Mouse (Mus musculus): Measurements from ENCODE around the gene Setx. TPM values are rescaled to one million over a fixed set of nuclear protein-coding genes. Genes with fewer than 3 reads are reported as not detected.

Setx gene
- polyA plus RNA-seq, 1 experiment from 2014 or later: 12.8 TPM

GRCm38 (mm10) chr2:29194547-29195463, 70.8 kb downstream of the Setx start:
- peaks cover 40% of the 10 kb centered on the region for H3K27me3 ChIP-seq (ENCODE audit: control insufficient read depth, insufficient read depth, low read length)
- ATAC-seq (replicated peaks; ENCODE audit: insufficient number of reproducible peaks, low FRiP score, low TSS enrichment): no peak
- peak overlapping the region; percentile 100 for H3K4me2 ChIP-seq
- peaks cover 12% of the 10 kb centered on the region for H3K4me1 ChIP-seq (ENCODE audit: control insufficient read depth, insufficient read depth, low read length)
- H3K36me3 ChIP-seq (ENCODE audit: control insufficient read depth, insufficient read depth, low read length): no peaks in the 10 kb centered on the region
- WGBS (ENCODE audit: insufficient replicate concordance): under 1% methylated on average over 61 of the region's 61 CpGs
- no peak overlapping the region for H3K27ac ChIP-seq (ENCODE audit: low read depth, low read length)
- H3K9me3 ChIP-seq (replicated peaks; ENCODE audit: control insufficient read depth, low read length): no peaks in the 10 kb centered on the region
- H3K9ac ChIP-seq (ENCODE audit: low read depth, low read length): no peak overlapping the region; the same call in 1 of the 2 replicates
- peak overlapping the region; percentile 60 for H3K4me3 ChIP-seq (ENCODE audit: low read depth, low read length)

GRCm38 (mm10) chr2:29196844-29197243, 72.9 kb downstream of the Setx start:
- no peaks in the 10 kb centered on the region for H3K36me3 ChIP-seq (ENCODE audit: control insufficient read depth, insufficient read depth, low read length)
- peaks cover 43% of the 10 kb centered on the region for H3K27me3 ChIP-seq (ENCODE audit: control insufficient read depth, insufficient read depth, low read length)
- no peak overlapping the region for H3K27ac ChIP-seq (ENCODE audit: low read depth, low read length)
- H3K4me2 ChIP-seq: no peak overlapping the region
- 63% methylated on average over 12 of the region's 12 CpGs for WGBS (ENCODE audit: insufficient replicate concordance)
- ATAC-seq (replicated peaks; ENCODE audit: insufficient number of reproducible peaks, low FRiP score, low TSS enrichment): no peak
- no peaks in the 10 kb centered on the region for H3K9me3 ChIP-seq (replicated peaks; ENCODE audit: control insufficient read depth, low read length)
- no peak overlapping the region for H3K9ac ChIP-seq (ENCODE audit: low read depth, low read length)
- peaks cover 12% of the 10 kb centered on the region for H3K4me1 ChIP-seq (ENCODE audit: control insufficient read depth, insufficient read depth, low read length)
- H3K4me3 ChIP-seq (ENCODE audit: low read depth, low read length): no peak overlapping the region

- no peak for ATAC-seq (replicated peaks; ENCODE audit: insufficient number of reproducible peaks, low FRiP score, low TSS enrichment)
- no peaks in the 10 kb centered on the region for H3K36me3 ChIP-seq (ENCODE audit: control insufficient read depth, insufficient read depth, low read length)
- no peaks in the 10 kb centered on the region for H3K9me3 ChIP-seq (replicated peaks; ENCODE audit: control insufficient read depth, low read length)
- peaks cover 12% of the 10 kb centered on the region for H3K4me1 ChIP-seq (ENCODE audit: control insufficient read depth, insufficient read depth, low read length)
- H3K27me3 ChIP-seq (ENCODE audit: control insufficient read depth, insufficient read depth, low read length): peaks cover 53% of the 10 kb centered on the region
- WGBS (ENCODE audit: insufficient replicate concordance): 76% methylated on average over 5 of the region's 5 CpGs
- no peak overlapping the region for H3K27ac ChIP-seq (ENCODE audit: low read depth, low read length)
- no peak overlapping the region for H3K4me2 ChIP-seq
- no peak overlapping the region for H3K9ac ChIP-seq (ENCODE audit: low read depth, low read length)
- no peak overlapping the region for H3K4me3 ChIP-seq (ENCODE audit: low read depth, low read length)
Observed at GRCm38 (mm10) chr2:29198446-29198845, 74.5 kb downstream of the Setx start.

GRCm38 (mm10) chr2:29199909-29200308, 75.9 kb downstream of the Setx start:
- Histone ChIP-seq H3K4me2 (no peak overlapping the region), H3K36me3 (ENCODE audit: control insufficient read depth, insufficient read depth, low read length) (no peaks in the 10 kb centered on the region), H3K9ac (ENCODE audit: low read depth, low read length) (no peak overlapping the region), H3K27me3 (ENCODE audit: control insufficient read depth, insufficient read depth, low read length) (peaks cover 52% of the 10 kb centered on the region), H3K4me3 (ENCODE audit: low read depth, low read length) (no peak overlapping the region), H3K9me3 (replicated peaks; ENCODE audit: control insufficient read depth, low read length) (no peaks in the 10 kb centered on the region), H3K4me1 (ENCODE audit: control insufficient read depth, insufficient read depth, low read length) (peaks cover 6% of the 10 kb centered on the region), H3K27ac (ENCODE audit: low read depth, low read length) (no peak overlapping the region)
- 6% methylated on average over 3 of the region's 3 CpGs for WGBS (ENCODE audit: insufficient replicate concordance)
- ATAC-seq (replicated peaks; ENCODE audit: insufficient number of reproducible peaks, low FRiP score, low TSS enrichment): no peak

DNA sequence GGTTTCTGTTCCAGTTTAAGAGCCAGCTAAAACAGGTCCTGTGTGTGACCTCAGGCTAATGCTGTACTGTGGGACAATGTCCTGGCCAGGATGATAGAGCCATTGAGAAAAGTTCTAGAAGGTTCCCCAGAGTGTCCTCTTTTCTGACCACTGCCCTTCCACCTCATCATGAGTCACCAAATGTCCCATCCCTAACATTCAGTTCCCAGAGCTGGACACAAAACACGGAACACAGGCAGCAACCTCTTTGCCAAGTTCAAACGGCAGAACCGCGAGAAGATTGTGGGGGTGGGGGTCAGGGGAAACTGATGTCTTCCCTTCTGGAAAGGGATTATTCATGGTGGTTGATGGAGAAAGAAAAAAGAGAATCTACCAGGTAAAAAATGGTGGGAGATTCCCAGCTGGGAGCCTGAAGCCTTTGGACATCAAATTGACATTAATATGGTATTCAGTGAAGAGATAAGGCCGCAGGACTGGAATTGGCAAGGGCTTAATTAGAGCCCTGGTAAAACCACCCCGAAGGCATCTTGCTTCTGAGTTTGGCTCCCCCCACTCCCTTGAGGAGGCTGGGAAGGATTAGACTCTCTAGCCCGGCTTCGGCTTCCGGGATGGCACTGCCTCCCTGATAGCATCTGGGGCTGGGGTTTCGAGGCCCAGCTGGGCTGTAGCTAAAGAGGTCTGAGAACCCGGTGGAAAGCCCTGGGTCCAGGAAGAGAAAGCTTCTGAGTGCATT, 77.4 kb downstream of the Setx start:
- no peak for ATAC-seq (replicated peaks; ENCODE audit: insufficient number of reproducible peaks, low FRiP score, low TSS enrichment)
- Histone ChIP-seq H3K4me1 (ENCODE audit: control insufficient read depth, insufficient read depth, low read length) (no peaks in the 10 kb centered on the region), H3K4me2 (no peak overlapping the region), H3K9ac (ENCODE audit: low read depth, low read length) (no peak overlapping the region), H3K4me3 (ENCODE audit: low read depth, low read length) (no peak overlapping the region), H3K36me3 (ENCODE audit: control insufficient read depth, insufficient read depth, low read length) (no peaks in the 10 kb centered on the region), H3K27me3 (ENCODE audit: control insufficient read depth, insufficient read depth, low read length) (peaks cover 37% of the 10 kb centered on the region), H3K27ac (ENCODE audit: low read depth, low read length) (no peak overlapping the region), H3K9me3 (replicated peaks; ENCODE audit: control insufficient read depth, low read length) (no peaks in the 10 kb centered on the region)
- WGBS (ENCODE audit: insufficient replicate concordance): 57% methylated on average over 11 of the region's 11 CpGs

DNA sequence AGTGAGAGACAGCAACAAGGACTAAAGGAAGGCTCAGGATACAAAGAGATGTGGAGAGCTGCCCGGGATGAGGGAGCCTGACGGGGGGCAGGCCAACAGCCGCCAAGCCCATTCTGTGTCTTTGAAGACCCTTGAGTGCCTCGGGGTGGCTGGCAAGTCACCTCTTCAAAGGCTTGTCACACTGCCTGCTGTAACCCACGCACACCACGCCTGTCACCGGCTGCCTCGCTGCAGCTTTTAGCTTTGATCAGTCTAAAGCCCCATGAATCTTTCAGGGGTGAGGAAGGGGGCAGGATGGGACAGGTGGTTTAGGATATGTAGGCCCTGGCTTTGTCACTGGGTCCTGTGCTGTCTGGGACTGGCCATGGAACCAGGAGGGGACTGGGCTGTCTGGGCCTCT, 82.2 kb downstream of the Setx start:
- Histone ChIP-seq H3K27ac (ENCODE audit: low read depth, low read length) (no peak overlapping the region), H3K4me2 (no peak overlapping the region), H3K9ac (ENCODE audit: low read depth, low read length) (no peak overlapping the region), H3K9me3 (replicated peaks; ENCODE audit: control insufficient read depth, low read length) (no peaks in the 10 kb centered on the region), H3K4me1 (ENCODE audit: control insufficient read depth, insufficient read depth, low read length) (no peaks in the 10 kb centered on the region), H3K4me3 (ENCODE audit: low read depth, low read length) (no peak overlapping the region), H3K27me3 (ENCODE audit: control insufficient read depth, insufficient read depth, low read length) (peaks cover 16% of the 10 kb centered on the region), H3K36me3 (ENCODE audit: control insufficient read depth, insufficient read depth, low read length) (no peaks in the 10 kb centered on the region)
- 22% methylated on average over 8 of the region's 8 CpGs for WGBS (ENCODE audit: insufficient replicate concordance)
- no peak for ATAC-seq (replicated peaks; ENCODE audit: insufficient number of reproducible peaks, low FRiP score, low TSS enrichment)

- ATAC-seq (replicated peaks; ENCODE audit: insufficient number of reproducible peaks, low FRiP score, low TSS enrichment): 0 out of 2 replicates have a peak, but pooled peaks have one; percentile 35
- no peak overlapping the region for H3K27ac ChIP-seq (ENCODE audit: low read depth, low read length)
- H3K4me2 ChIP-seq: no peak overlapping the region
- H3K27me3 ChIP-seq (ENCODE audit: control insufficient read depth, insufficient read depth, low read length): no peaks in the 10 kb centered on the region
- no peaks in the 10 kb centered on the region for H3K9me3 ChIP-seq (replicated peaks; ENCODE audit: control insufficient read depth, low read length)
- H3K36me3 ChIP-seq (ENCODE audit: control insufficient read depth, insufficient read depth, low read length): no peaks in the 10 kb centered on the region
- H3K4me3 ChIP-seq (ENCODE audit: low read depth, low read length): no peak overlapping the region
- WGBS (ENCODE audit: insufficient replicate concordance): 46% methylated on average over 8 of the region's 8 CpGs
- no peak overlapping the region for H3K9ac ChIP-seq (ENCODE audit: low read depth, low read length)
- no peaks in the 10 kb centered on the region for H3K4me1 ChIP-seq (ENCODE audit: control insufficient read depth, insufficient read depth, low read length)
Observed at GRCm38 (mm10) chr2:29216286-29217012, 92.5 kb downstream of the Setx start.

DNA sequence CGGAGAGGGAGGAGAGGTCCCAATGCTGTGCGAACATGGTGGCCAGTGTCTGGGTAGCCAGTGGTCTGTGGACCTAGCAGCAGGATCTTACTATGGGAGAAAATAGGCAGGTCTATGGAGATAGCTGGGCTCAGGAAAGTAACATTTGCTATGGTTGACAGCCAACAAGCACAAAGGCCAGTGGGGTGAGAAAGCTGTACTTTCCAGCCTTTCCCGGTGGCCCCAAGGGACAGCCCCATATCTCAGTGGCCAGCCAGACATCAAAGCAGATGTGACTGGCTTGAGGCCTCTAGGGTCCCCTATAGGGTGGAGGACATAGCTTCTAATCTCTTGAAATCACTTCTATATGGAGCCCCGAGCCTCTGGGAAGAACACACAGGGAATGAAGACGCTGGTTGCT, 93.1 kb downstream of the Setx start:
- Histone ChIP-seq H3K27me3 (ENCODE audit: control insufficient read depth, insufficient read depth, low read length) (no peaks in the 10 kb centered on the region), H3K36me3 (ENCODE audit: control insufficient read depth, insufficient read depth, low read length) (no peaks in the 10 kb centered on the region)
- WGBS (ENCODE audit: insufficient replicate concordance): 77% methylated on average over 5 of the region's 5 CpGs

More for the DNA sequence above, 93.1 kb downstream of the Setx start:
- 0 out of 2 replicates have a peak, but pooled peaks cover 2% of the 10 kb centered on the region for H3K4me1 ChIP-seq (ENCODE audit: control insufficient read depth, insufficient read depth, low read length)
- no peaks in the 10 kb centered on the region for H3K9me3 ChIP-seq (replicated peaks; ENCODE audit: control insufficient read depth, low read length)
- no peak overlapping the region for H3K4me2 ChIP-seq
- no peak overlapping the region for H3K4me3 ChIP-seq (ENCODE audit: low read depth, low read length)
- H3K27ac ChIP-seq (ENCODE audit: low read depth, low read length): no peak overlapping the region
- H3K9ac ChIP-seq (ENCODE audit: low read depth, low read length): no peak overlapping the region
- ATAC-seq (replicated peaks; ENCODE audit: insufficient number of reproducible peaks, low FRiP score, low TSS enrichment): no peak
